Mouse (Mus musculus) kidney, postnatal 0 days (tissue): ENCODE data around the gene Stambp. TPM values are rescaled to one million over a fixed set of nuclear protein-coding genes. Genes with fewer than 3 reads are reported as not detected.

ENCODE experiments used
- ATAC-seq: fragments of 200-750 bp; cut with Nextera tagmentation; replicated peaks from 2 replicates; pipeline ENCODE4 v1.8.0; 2017; ENCODE audit warnings: low read depth, moderate number of reproducible peaks, moderate TSS enrichment, moderate library complexity; ENCODE audit not compliant: low FRiP score
- DNase-seq: peaks from one replicate; pipeline ENCODE4 v3.0.0-alpha.2; 2016; ENCODE audit warnings: low spot score
- H3K27ac ChIP-seq: fragments of 300-500 bp; sonication (generic); 2 replicates; pipeline ENCODE4 v1.5.1; 2014; ENCODE audit warnings: mild to moderate bottlenecking
- H3K27me3 ChIP-seq: fragments of 300-500 bp; sonication (generic); 2 replicates; pipeline ENCODE4 v1.6.1; 2014; ENCODE audit warnings: low read length, mixed read lengths; ENCODE audit not compliant: insufficient read depth
- H3K36me3 ChIP-seq: fragments of 300-500 bp; sonication (generic); 2 replicates; pipeline ENCODE4 v1.6.1; 2014; ENCODE audit warnings: low read length, mixed read lengths; ENCODE audit not compliant: insufficient read depth
- H3K4me1 ChIP-seq: fragments of 300-500 bp; sonication (generic); replicated peaks from 2 replicates; pipeline ENCODE4 v1.6.1; 2014; ENCODE audit warnings: antibody characterized with exemption, low read length, mixed read lengths; ENCODE audit not compliant: insufficient read depth
- H3K4me2 ChIP-seq: fragments of 300-500 bp; sonication (generic); 2 replicates; pipeline ENCODE4 v1.6.1; 2014; ENCODE audit warnings: mild to moderate bottlenecking, low read length, moderate library complexity, mixed read lengths
- H3K4me3 ChIP-seq: fragments of 300-500 bp; sonication (generic); replicated peaks from 2 replicates; pipeline ENCODE4 v1.5.1; 2014; ENCODE audit warnings: low read depth, low read length
- H3K9ac ChIP-seq: fragments of 300-500 bp; sonication (generic); 2 replicates; pipeline ENCODE4 v1.6.1; 2014; ENCODE audit warnings: low read depth, low read length
- H3K9me3 ChIP-seq: fragments of 300-500 bp; sonication (generic); replicated peaks from 2 replicates; pipeline ENCODE4 v1.6.1; 2016; ENCODE audit warnings: low read length, inconsistent platforms, mixed read lengths
- CTCF ChIP-seq: IDR thresholded peaks from 2 replicates; pipeline ENCODE4 v1.5.1; 2016; ENCODE audit warnings: antibody characterized with exemption, low read depth, mild to moderate bottlenecking, moderate library complexity
- WGBS: fragments of 180-500 bp; shearing (Covaris S2); extraction: QIAGEN DNeasy Blood & Tissue Kit; methylation state at CpG from one replicate; pipeline ENCODE4 v1.1.7; 2014; 5-methylcytosine and 5-hydroxymethylcytosine counted together
- polyA plus RNA-seq: library from polyadenylated mRNA; unstranded; fragments of >200 nt; fragmentation: Nextera tagmentation; extraction: Ambion mirVana; gene quantifications from 2 replicates; pipeline ENCODE4 v1.2.1, GENCODE M21; 2015

The Stambp gene
- polyA plus RNA-seq, 1 experiment from 2014 or later = 31.2 TPM

- no peak for TF ChIP-seq CTCF
- no peaks in the 10 kb centered on the region for H3K27me3 ChIP-seq
- H3K4me1 ChIP-seq = peaks cover 8% of the 10 kb centered on the region; the same call in 1 of the 2 replicates
- WGBS = under 1% methylated on average over 54 of the region's 54 CpGs
- peak within 1 kb of the TSS; percentile 74 for H3K9ac ChIP-seq
- H3K27ac ChIP-seq = peak within 1 kb of the TSS; percentile 90
- peak within 1 kb of the TSS; percentile 49 for H3K4me3 ChIP-seq
- ATAC-seq = peak; percentile 97
- peak within 1 kb of the TSS; percentile 83 for H3K4me2 ChIP-seq
- no peaks in the 10 kb centered on the region for H3K36me3 ChIP-seq
- peak; percentile 99 for DNase-seq
- no peaks in the 10 kb centered on the region for H3K9me3 ChIP-seq
Observed at GRCm38 (mm10) chr6:83506258-83507167, 66.0 kb downstream of the Stambp start, which contains the start of gene Dguok. Gene Dguok, minus strand, starts transcription at chr6:83506969.

GRCm38 (mm10) chr6:83505554-83505953, 67.0 kb downstream of the Stambp start:
- 87% methylated on average over 4 of the region's 4 CpGs for WGBS
- DNase-seq = no peak
- ATAC-seq = no peak
- Histone ChIP-seq H3K27me3 (no peaks in the 10 kb centered on the region), H3K9me3 (no peaks in the 10 kb centered on the region), H3K9ac (peak overlapping the region; percentile 74; the same call in 1 of the 2 replicates), H3K4me3 (peak overlapping the region; percentile 49; the same call in 1 of the 2 replicates), H3K27ac (peak overlapping the region; percentile 90; the same call in 1 of the 2 replicates), H3K36me3 (no peaks in the 10 kb centered on the region), H3K4me2 (peak overlapping the region; percentile 83), H3K4me1 (peaks cover 8% of the 10 kb centered on the region; the same call in 1 of the 2 replicates)
- no peak for TF ChIP-seq CTCF

GRCm38 (mm10) chr6:83503361-83503760, 69.2 kb downstream of the Stambp start:
- no peak for TF ChIP-seq CTCF
- peaks cover 8% of the 10 kb centered on the region; the same call in 1 of the 2 replicates for H3K4me1 ChIP-seq
- 79% methylated on average over 3 of the region's 3 CpGs for WGBS
- no peaks in the 10 kb centered on the region for H3K36me3 ChIP-seq
- no peak overlapping the region for H3K9ac ChIP-seq
- H3K4me2 ChIP-seq = no peak overlapping the region
- no peaks in the 10 kb centered on the region for H3K9me3 ChIP-seq
- H3K27me3 ChIP-seq = no peaks in the 10 kb centered on the region
- H3K4me3 ChIP-seq = no peak overlapping the region
- no peak overlapping the region for H3K27ac ChIP-seq
- DNase-seq (no peak), ATAC-seq (no peak)

GRCm38 (mm10) chr6:83502656-83503055, 69.9 kb downstream of the Stambp start:
- Histone ChIP-seq H3K9me3 (no peaks in the 10 kb centered on the region), H3K4me1 (peaks cover 8% of the 10 kb centered on the region; the same call in 1 of the 2 replicates), H3K36me3 (no peaks in the 10 kb centered on the region), H3K4me3 (no peak overlapping the region), H3K4me2 (no peak overlapping the region), H3K27ac (no peak overlapping the region), H3K9ac (no peak overlapping the region), H3K27me3 (no peaks in the 10 kb centered on the region)
- DNase-seq (no peak), ATAC-seq (no peak)
- TF ChIP-seq CTCF = no peak
- WGBS = 83% methylated on average over 3 of the region's 3 CpGs

GRCm38 (mm10) chr6:83501524-83502310, 70.8 kb downstream of the Stambp start:
- H3K27ac ChIP-seq = peak overlapping the region; percentile 63; the same call in 1 of the 2 replicates
- no peaks in the 10 kb centered on the region for H3K9me3 ChIP-seq
- TF ChIP-seq CTCF = no peak
- no peak overlapping the region for H3K9ac ChIP-seq
- H3K36me3 ChIP-seq = no peaks in the 10 kb centered on the region
- H3K4me2 ChIP-seq = no peak overlapping the region
- H3K27me3 ChIP-seq = no peaks in the 10 kb centered on the region
- peaks cover 8% of the 10 kb centered on the region; the same call in 1 of the 2 replicates for H3K4me1 ChIP-seq
- DNase-seq (peak; percentile 26), ATAC-seq (no peak)
- H3K4me3 ChIP-seq = no peak overlapping the region
- WGBS = 41% methylated on average over 9 of the region's 9 CpGs

GRCm38 (mm10) chr6:83500462-83500861, 72.1 kb downstream of the Stambp start:
- H3K4me1 ChIP-seq = peaks cover under 1% of the 10 kb centered on the region; the same call in 1 of the 2 replicates
- ATAC-seq (no peak), DNase-seq (no peak)
- 54% methylated on average over 3 of the region's 3 CpGs for WGBS
- no peak overlapping the region for H3K9ac ChIP-seq
- no peak overlapping the region for H3K27ac ChIP-seq
- H3K27me3 ChIP-seq = no peaks in the 10 kb centered on the region
- 0 out of 2 replicates have a peak, but pooled peaks cover 6% of the 10 kb centered on the region for H3K36me3 ChIP-seq
- no peak overlapping the region for H3K4me3 ChIP-seq
- no peaks in the 10 kb centered on the region for H3K9me3 ChIP-seq
- H3K4me2 ChIP-seq = no peak overlapping the region
- TF ChIP-seq CTCF = peak; percentile 54
